Mouse (Mus musculus) lung, adult 2 months (tissue): ENCODE measurements around the gene Foxa2.

Experiments
- CTCF ChIP-seq: fragments of 200-500 bp; IDR thresholded peaks from 2 replicates; pipeline ENCODE4 v1.5.1; 2011; ENCODE audit warnings: mild to moderate bottlenecking, low read length, control low read depth; ENCODE audit not compliant: insufficient read depth
- POLR2A ChIP-seq: fragments of 200-500 bp; IDR thresholded peaks from 2 replicates; pipeline ENCODE4 v1.6.1; 2011; ENCODE audit warnings: low read depth, mild to moderate bottlenecking, control low read depth, low read length, borderline replicate concordance; ENCODE audit errors: extremely low read depth

DNA sequence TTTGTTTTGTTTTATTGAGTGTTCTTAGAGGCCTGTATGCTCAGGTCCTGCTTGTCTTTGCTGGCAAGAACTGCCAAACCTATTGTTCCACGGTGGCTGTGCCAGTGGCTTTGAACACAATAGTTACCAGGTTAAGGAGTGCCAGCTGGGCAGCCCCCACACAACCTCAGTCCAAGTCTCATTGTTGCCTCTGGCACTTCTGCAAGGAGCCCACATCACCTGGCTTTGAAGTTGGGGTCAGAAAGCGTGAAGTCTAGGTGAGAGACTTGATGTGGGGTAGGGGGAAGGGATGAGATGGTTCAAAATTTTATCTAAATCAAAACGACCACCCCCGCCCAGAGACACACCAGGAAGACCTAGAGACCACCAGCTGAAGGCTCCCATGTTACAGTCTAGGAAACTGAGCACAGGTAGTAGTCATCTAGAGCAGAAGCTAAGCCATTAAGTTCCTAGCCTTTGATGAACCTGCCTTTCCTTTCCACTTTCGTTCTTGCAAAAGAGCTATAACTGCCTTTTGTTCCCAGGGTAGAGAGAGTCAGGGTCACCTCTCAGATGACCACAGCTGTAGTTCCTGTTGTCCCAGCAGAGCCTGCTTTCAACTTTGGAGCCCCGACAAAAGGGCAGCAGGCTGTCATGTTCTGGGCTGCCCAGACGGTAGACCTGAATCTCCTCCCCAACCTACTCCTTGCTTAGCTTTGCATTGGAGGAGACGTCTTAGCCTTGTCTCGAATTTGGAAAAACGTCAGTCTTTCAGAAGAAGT, 48.4 kb downstream of the Foxa2 start:
- TF ChIP-seq CTCF = no peak
- TF ChIP-seq POLR2A = no peak
